Mouse (Mus musculus) CH12.LX (cell line): ENCODE results near the gene Ap4b1. TPM values are rescaled to one million over a fixed set of nuclear protein-coding genes. Genes with fewer than 3 reads are reported as not detected.

ENCODE experiments used
- DNase-seq: peaks from one replicate; pipeline ENCODE4 v3.0.0-alpha.2; 2013; ENCODE audit errors: extremely low read depth
- H3K27ac ChIP-seq: 2 replicates; pipeline ENCODE4 v1.5.1; 2012; ENCODE audit warnings: low read depth, mild to moderate bottlenecking, control low read depth, moderate library complexity; ENCODE audit not compliant: insufficient read depth
- H3K27me3 ChIP-seq: replicated peaks from 2 replicates; pipeline ENCODE3; 2012; ENCODE audit warnings: inconsistent platforms
- H3K36me3 ChIP-seq, 2 experiments: replicated peaks in 1 of 2; 2 replicates each; pipeline versions ENCODE3 to v1.6.1; 2012; ENCODE audit warnings: inconsistent platforms in 1 of 2, low read length in 1 of 2, mild to moderate bottlenecking in 1 of 2, mixed read lengths in 1 of 2, moderate library complexity in 1 of 2; ENCODE audit not compliant: control insufficient read depth in 1 of 2, insufficient read depth in 1 of 2
- H3K4me1 ChIP-seq, 2 experiments: 2 replicates each; pipeline ENCODE4 v1.6.1; 2012; ENCODE audit warnings: inconsistent platforms in 1 of 2, moderate library complexity in 1 of 2; ENCODE audit not compliant: insufficient read depth in 2 of 2, control insufficient read depth in 1 of 2
- H3K4me2 ChIP-seq: 2 replicates; pipeline ENCODE4 v1.6.1; 2012; ENCODE audit warnings: low read depth, mild to moderate bottlenecking, control low read depth; ENCODE audit not compliant: poor library complexity, insufficient read depth, severe bottlenecking
- H3K4me3 ChIP-seq, 3 experiments: fragments of 150-350 bp in 1 of 3; sonication (generic) in 1 of 3; replicated peaks in 1 of 3; 2 replicates each; pipeline versions ENCODE3 to v1.5.1; 2011 to 2012; ENCODE audit warnings: low read depth in 2 of 3, low read length in 2 of 3, mild to moderate bottlenecking in 2 of 3, moderate library complexity in 2 of 3, control low read depth in 1 of 3, improper control_type of control experiment in 1 of 3, inconsistent platforms in 1 of 3, mixed read lengths in 1 of 3; ENCODE audit not compliant: poor library complexity in 1 of 3
- H3K79me2 ChIP-seq: replicated peaks from 2 replicates; pipeline ENCODE4 v1.6.1; 2012; ENCODE audit warnings: mild to moderate bottlenecking, moderate library complexity; ENCODE audit not compliant: control insufficient read depth, poor library complexity, insufficient read depth, severe bottlenecking; ENCODE audit errors: extremely low read depth
- H3K9ac ChIP-seq: 2 replicates; pipeline ENCODE4 v1.6.1; 2012; ENCODE audit warnings: low read depth, mild to moderate bottlenecking, control low read depth, moderate library complexity; ENCODE audit not compliant: insufficient read depth
- H3K9me3 ChIP-seq: replicated peaks from 2 replicates; pipeline ENCODE3; 2012; ENCODE audit warnings: low read length, inconsistent platforms, mixed read lengths
- BHLHE40 ChIP-seq: IDR thresholded peaks from 2 replicates; pipeline ENCODE4 v1.6.1; 2011; ENCODE audit warnings: mild to moderate bottlenecking, low read depth, low read length, improper control_type of control experiment
- CHD1 ChIP-seq: IDR thresholded peaks from 2 replicates; pipeline ENCODE4 v1.6.1; 2012; ENCODE audit warnings: low read depth, low read length, improper control_type of control experiment, inconsistent platforms
- CHD2 ChIP-seq: IDR thresholded peaks from 2 replicates; pipeline ENCODE4 v1.6.1; 2011; ENCODE audit warnings: low read length, improper control_type of control experiment
- CTCF ChIP-seq, 2 experiments: IDR thresholded peaks in 1 of 2; conservative IDR thresholded peaks in 1 of 2; 2 replicates each; pipeline ENCODE4 v1.5.1; 2011 to 2012; ENCODE audit warnings: low read depth in 2 of 2, low read length in 2 of 2, improper control_type of control experiment in 1 of 2, inconsistent platforms in 1 of 2, mild to moderate bottlenecking in 1 of 2, moderate library complexity in 1 of 2
- E2F4 ChIP-seq: IDR thresholded peaks from 2 replicates; pipeline ENCODE4 v1.6.1; 2011; ENCODE audit warnings: low read depth, low read length, improper control_type of control experiment; ENCODE audit not compliant: insufficient replicate concordance
- ELF1 ChIP-seq: IDR thresholded peaks from 2 replicates; pipeline ENCODE4 v1.6.1; 2014; ENCODE audit warnings: low read depth, mild to moderate bottlenecking, inconsistent platforms, low read length, improper control_type of control experiment
- EP300 ChIP-seq: IDR thresholded peaks from 2 replicates; pipeline ENCODE4 v1.6.1; 2011; ENCODE audit warnings: low read length, improper control_type of control experiment
- ETS1 ChIP-seq: conservative IDR thresholded peaks from 2 replicates; pipeline ENCODE4 v1.6.1; 2012; ENCODE audit warnings: low read depth, mild to moderate bottlenecking, inconsistent platforms, low read length, improper control_type of control experiment, moderate library complexity
- GABPA ChIP-seq: IDR thresholded peaks from 2 replicates; pipeline ENCODE4 v1.6.1; 2012; ENCODE audit warnings: low read depth, low read length, improper control_type of control experiment, inconsistent platforms; ENCODE audit not compliant: insufficient replicate concordance
- HCFC1 ChIP-seq: IDR thresholded peaks from 2 replicates; pipeline ENCODE4 v1.6.1; 2012; ENCODE audit warnings: low read depth, mild to moderate bottlenecking, inconsistent platforms, low read length, improper control_type of control experiment
- IRF4 ChIP-seq: IDR thresholded peaks from 2 replicates; pipeline ENCODE4 v1.6.1; 2014; ENCODE audit warnings: low read depth, mild to moderate bottlenecking, inconsistent platforms, low read length, improper control_type of control experiment
- JUN ChIP-seq: IDR thresholded peaks from 2 replicates; pipeline ENCODE4 v1.6.1; 2011; ENCODE audit warnings: low read depth, mild to moderate bottlenecking, low read length, improper control_type of control experiment, moderate library complexity; ENCODE audit not compliant: insufficient read depth
- JUND ChIP-seq: conservative IDR thresholded peaks from 2 replicates; pipeline ENCODE4 v1.6.1; 2011; ENCODE audit warnings: low read depth, low read length, improper control_type of control experiment
- KAT2A ChIP-seq: IDR thresholded peaks from 2 replicates; pipeline ENCODE4 v1.6.1; 2012; ENCODE audit warnings: low read length, improper control_type of control experiment, inconsistent platforms; ENCODE audit not compliant: insufficient replicate concordance
- MAX ChIP-seq: IDR thresholded peaks from 2 replicates; pipeline ENCODE4 v1.6.1; 2011; ENCODE audit warnings: low read length, improper control_type of control experiment
- MAZ ChIP-seq: IDR thresholded peaks from 2 replicates; pipeline ENCODE4 v1.6.1; 2012; ENCODE audit warnings: low read depth, mild to moderate bottlenecking, inconsistent platforms, low read length, improper control_type of control experiment, moderate library complexity
- MXI1 ChIP-seq: IDR thresholded peaks from 2 replicates; pipeline ENCODE4 v1.6.1; 2011; ENCODE audit warnings: mild to moderate bottlenecking, low read depth, low read length, improper control_type of control experiment
- MYC ChIP-seq: IDR thresholded peaks from 2 replicates; pipeline ENCODE4 v1.6.1; 2011; ENCODE audit warnings: low read depth, mild to moderate bottlenecking, improper control_type of control experiment, low read length
- NELFE ChIP-seq: IDR thresholded peaks from 2 replicates; pipeline ENCODE4 v1.6.1; 2011; ENCODE audit warnings: low read depth, low read length, improper control_type of control experiment
- NRF1 ChIP-seq: IDR thresholded peaks from 2 replicates; pipeline ENCODE4 v1.6.1; 2014; ENCODE audit warnings: low read depth, mild to moderate bottlenecking, inconsistent platforms, low read length, improper control_type of control experiment, moderate library complexity
- PAX5 ChIP-seq: IDR thresholded peaks from 2 replicates; pipeline ENCODE4 v1.6.1; 2012; ENCODE audit warnings: low read length, inconsistent platforms, mixed read lengths
- POLR2A ChIP-seq: IDR thresholded peaks from 2 replicates; pipeline ENCODE4 v1.6.1; 2011; ENCODE audit warnings: low read depth, mild to moderate bottlenecking, improper control_type of control experiment, low read length
- RCOR1 ChIP-seq: conservative IDR thresholded peaks from 2 replicates; pipeline ENCODE4 v1.6.1; 2012; ENCODE audit warnings: low read depth, mild to moderate bottlenecking, inconsistent platforms, low read length, improper control_type of control experiment
- SIN3A ChIP-seq: IDR thresholded peaks from 2 replicates; pipeline ENCODE4 v1.6.1; 2012; ENCODE audit warnings: low read length, improper control_type of control experiment, inconsistent platforms
- SMC3 ChIP-seq: IDR thresholded peaks from 2 replicates; pipeline ENCODE4 v1.6.1; 2011; ENCODE audit warnings: low read depth, low read length, improper control_type of control experiment
- TBP ChIP-seq: conservative IDR thresholded peaks from 2 replicates; pipeline ENCODE4 v1.6.1; 2011; ENCODE audit warnings: low read depth, low read length, improper control_type of control experiment
- TCF12 ChIP-seq: IDR thresholded peaks from 2 replicates; pipeline ENCODE4 v1.6.1; 2014; ENCODE audit warnings: low read depth, mild to moderate bottlenecking, inconsistent platforms, low read length, improper control_type of control experiment
- USF2 ChIP-seq: conservative IDR thresholded peaks from 2 replicates; pipeline ENCODE4 v1.6.1; 2011; ENCODE audit warnings: low read depth, low read length, improper control_type of control experiment
- ZC3H11A ChIP-seq: IDR thresholded peaks from 2 replicates; pipeline ENCODE4 v1.6.1; 2012; ENCODE audit warnings: low read depth, mild to moderate bottlenecking, inconsistent platforms, low read length, improper control_type of control experiment
- ZKSCAN1 ChIP-seq: IDR thresholded peaks from 2 replicates; pipeline ENCODE4 v1.6.1; 2012; ENCODE audit warnings: low read depth, inconsistent platforms, low read length, improper control_type of control experiment, borderline replicate concordance
- ZNF384 ChIP-seq: IDR thresholded peaks from 2 replicates; pipeline ENCODE4 v1.6.1; 2012; ENCODE audit warnings: low read depth, low read length, improper control_type of control experiment, inconsistent platforms
- dilution Hi-C: fragments of 300-500 bp; cut with MboI; formaldehyde crosslinking; loops from 2 replicates; pipeline ENCODE4 v1.14.3; 2020; ENCODE audit warnings: low sequenced_read_pairs; ENCODE audit not compliant: extremely low pct_unique_long_range_greater_than_20kb, extremely low pct_ligation_motif_present
- in situ Hi-C: fragments of 300-500 bp; cut with MboI; formaldehyde crosslinking; loops from 3 replicates; pipeline ENCODE4 v1.14.3; 2019; ENCODE audit warnings: low sequenced_read_pairs, low pct_ligation_motif_present, low pct_unique_long_range_greater_than_20kb, mixed read lengths
- polyA plus RNA-seq: library from polyadenylated mRNA; unstranded; fragments of >175 nt; gene quantifications from 2 replicates; pipeline ENCODE4 v1.2.1, GENCODE M21; 2012; ENCODE audit warnings: low read depth; ENCODE audit not compliant: insufficient read length
- total RNA-seq, 2 experiments: library from RNA; depleted of rRNA; stranded (reverse); fragments of 300-350 nt in 1 of 2; fragments of >200 nt in 1 of 2; gene quantifications; 2 replicates each; pipeline ENCODE4 v1.2.3; 2012 to 2014

The Ap4b1 gene
- total and polyA plus RNA-seq, 3 experiments, result 19.8 to 31.9 (median 23.1) TPM

DNA sequence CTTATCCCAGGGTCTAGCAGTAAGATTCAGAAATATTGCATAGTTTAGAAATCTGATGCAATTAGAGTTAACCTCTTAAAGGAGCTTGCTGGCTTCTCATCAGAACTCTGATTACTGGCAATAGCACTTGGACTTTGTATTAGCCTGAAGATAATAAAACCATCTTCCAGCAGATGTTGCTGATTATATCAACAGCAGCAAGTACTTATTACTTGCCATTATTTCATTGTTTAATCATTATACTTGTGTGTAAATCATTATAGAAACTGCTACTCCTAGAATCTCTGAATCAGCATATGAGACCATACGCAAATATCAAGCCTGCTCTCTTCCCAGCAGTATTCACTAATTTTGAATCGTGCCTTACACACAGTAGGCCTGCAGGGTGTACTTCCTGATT is 24.7 kb downstream of the Ap4b1 start:
- H3K36me3 ChIP-seq, result peaks cover 0 to 8% of the 10 kb centered on the region in 2 experiments
- no peak overlapping the region for H3K27ac ChIP-seq
- H3K4me3 ChIP-seq, result no peak overlapping the region
- H3K4me1 ChIP-seq, result peaks cover 11 to 30% of the 10 kb centered on the region in 2 experiments
- in situ Hi-C loops, result loop anchor here (25.0 kb wide), 1 partner anchor 253 kb away; no protein-coding TSS in a partner anchor
- DNase-seq, result no peak
- no peak overlapping the region for H3K9ac ChIP-seq
- no peak overlapping the region for H3K4me2 ChIP-seq
- peaks cover 2% of the 10 kb centered on the region for H3K9me3 ChIP-seq
- H3K79me2 ChIP-seq, result peaks cover 21% of the 10 kb centered on the region
- TF ChIP-seq EP300 (no peak), NRF1 (no peak), ZKSCAN1 (peak; percentile 59), ZNF384 (no peak)
- dilution Hi-C loops, result no loop called here
- H3K27me3 ChIP-seq, result no peaks in the 10 kb centered on the region

DNA sequence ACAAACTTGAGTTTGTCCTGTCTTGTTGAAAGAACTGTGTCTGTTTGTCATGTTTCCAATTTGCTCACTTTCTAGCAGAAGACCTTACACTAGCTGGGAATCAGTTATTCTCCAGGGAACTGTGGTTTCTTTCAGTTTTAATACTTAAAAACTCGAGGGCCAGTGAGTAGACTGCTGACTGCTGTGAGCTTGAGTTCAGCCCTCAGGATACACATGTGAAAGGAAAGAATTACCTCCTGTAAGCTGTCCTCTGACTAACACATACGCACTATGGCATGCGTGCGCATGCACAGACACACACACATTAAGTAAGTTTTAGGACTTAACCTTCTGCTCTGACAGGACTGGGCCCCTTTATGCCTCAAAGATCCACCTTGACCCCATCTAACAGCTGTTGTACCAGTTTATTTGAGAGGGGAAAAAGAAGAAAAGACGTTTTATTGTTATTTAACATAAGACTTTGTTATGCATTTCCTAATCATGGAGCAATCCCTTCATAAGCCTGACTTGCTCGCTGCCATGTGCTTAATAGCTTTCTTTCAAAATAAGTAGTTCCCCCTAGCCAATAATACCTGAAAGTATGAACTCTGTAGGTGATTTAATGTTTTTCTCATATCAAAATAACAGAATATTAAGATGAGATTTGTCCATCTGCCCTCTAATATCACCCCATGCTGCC is 26.1 kb downstream of the Ap4b1 start:
- H3K27me3 ChIP-seq, result no peaks in the 10 kb centered on the region
- H3K4me3 ChIP-seq, result peak overlapping the region in 1 of 3 experiments; percentile 64
- peak; percentile 75 for DNase-seq
- peak overlapping the region; percentile 0; the same call in 1 of the 2 replicates for H3K9ac ChIP-seq
- peaks cover 9% of the 10 kb centered on the region for H3K9me3 ChIP-seq
- dilution Hi-C loops (no loop called here), in situ Hi-C loops (loop anchor here (25.0 kb wide), 1 partner anchor 252 kb away; no protein-coding TSS in a partner anchor)
- H3K79me2 ChIP-seq, result peaks cover 27% of the 10 kb centered on the region
- peak overlapping the region; percentile 22; the same call in 1 of the 2 replicates for H3K27ac ChIP-seq
- peak overlapping the region; percentile 66 for H3K4me2 ChIP-seq
- H3K36me3 ChIP-seq, result peaks cover 4 to 16% of the 10 kb centered on the region in 2 experiments
- H3K4me1 ChIP-seq, result peaks cover 5 to 18% of the 10 kb centered on the region in 2 experiments; a peak in 3 of 4 replicates
- TF ChIP-seq TCF12 (no peak), NELFE (no peak), KAT2A (no peak), BHLHE40 (peak; percentile 86), MXI1 (no peak; the same call in 1 of the 2 replicates), TBP (no peak), HCFC1 (peak; percentile 20; the same call in 1 of the 2 replicates), CHD2 (no peak), USF2 (no peak), PAX5 (no peak), SIN3A (peak; percentile 77), E2F4 (no peak), SMC3 (no peak), ETS1 (peak; percentile 86), ZC3H11A (no peak), EP300 (peak; percentile 73), RCOR1 (0 out of 2 replicates have a peak, but pooled peaks have one; percentile 31), ZKSCAN1 (no peak), MYC (peak; percentile 87), JUN (peak; percentile 33), POLR2A (no peak), ELF1 (no peak), ZNF384 (no peak), GABPA (no peak), CHD1 (peak; percentile 91), MAX (peak; percentile 76), MAZ (0 out of 2 replicates have a peak, but pooled peaks have one; percentile 54), JUND (peak; percentile 62), CTCF (conservative IDR thresholded peaks at IDR 0.05 in 1 of 2, IDR thresholded peaks at IDR 0.05 in 1 of 2; ENCODE audit: low read depth in 2 of 2, low read length in 2 of 2) (no peak), IRF4 (peak; percentile 50; the same call in 1 of the 2 replicates), NRF1 (peak; percentile 81)
